ENCODE assay signal across 12 mouse cellular contexts in genomic region chr19:34194132-34194745, GRCm38 (mm10). TPM values are rescaled to one million over a fixed set of nuclear protein-coding genes. Genes with fewer than 3 reads are reported as not detected.
A peak's percentile ranks its signal among the peaks of the same experiment; 100 is the strongest.
DNase-seq lines count a peak whose midpoint lies in the region; ATAC-seq and TF ChIP-seq lines count a peak whose summit lies in the region.
"Had no signal": no experiment of that assay in that cellular context is flagged by ENCODE, and none has a peak within 500 bp of the region (broad histone marks: within the 10 kb centered on the region; RNA-seq: fewer than 3 reads in every experiment).

No protein-coding gene starts in this region.

- TF ChIP-seq CTCF in forebrain, postnatal 0 days (IDR thresholded peaks at IDR 0.05; ENCODE audit: low read depth) = no peak
- no peak for TF ChIP-seq CTCF in spleen, adult 2 months (IDR thresholded peaks at IDR 0.05; ENCODE audit: extremely low read depth, insufficient read depth, insufficient read length, insufficient replicate concordance)
- TF ChIP-seq CTCF in stomach, postnatal 0 days (IDR thresholded peaks at IDR 0.05; ENCODE audit: low read depth) = no peak

- H3K27ac ChIP-seq in forebrain, postnatal 0 days (ENCODE audit: low read depth, low read length) = no peak overlapping the region
- H3K27ac ChIP-seq in forebrain, embryonic 16.5 days (ENCODE audit: low read length) = no peak overlapping the region
- peak overlapping the region; percentile 5; the same call in 1 of the 2 replicates for H3K27ac ChIP-seq in spleen, adult 2 months (ENCODE audit: insufficient read depth, low read length)
- no peak overlapping the region for H3K27ac ChIP-seq in liver, embryonic 13.5 days
- H3K27ac ChIP-seq in stomach, postnatal 0 days (replicated peaks) = no peak overlapping the region

- TF ChIP-seq POLR2A in spleen, adult 2 months (IDR thresholded peaks at IDR 0.05; ENCODE audit: low read depth, low read length) = no peak

- no peak for TF ChIP-seq EP300 in stomach, postnatal 0 days (optimal IDR thresholded peaks at IDR 0.05)

- WGBS in forebrain, postnatal 0 days = 90% methylated on average over 6 of the region's 6 CpGs
- WGBS in forebrain, embryonic 16.5 days = 94% methylated on average over 6 of the region's 6 CpGs
- 41% methylated on average over 6 of the region's 6 CpGs for WGBS in spleen, adult 2 months
- 70% methylated on average over 6 of the region's 6 CpGs for WGBS in liver, embryonic 13.5 days (ENCODE audit: insufficient replicate concordance)
- WGBS in stomach, postnatal 0 days = 89% methylated on average over 6 of the region's 6 CpGs

- 0 out of 2 replicates have a peak, but pooled peaks cover 8% of the 10 kb centered on the region for H3K4me1 ChIP-seq in forebrain, postnatal 0 days (ENCODE audit: insufficient read depth)
- peaks cover 3% of the 10 kb centered on the region; the same call in 1 of the 2 replicates for H3K4me1 ChIP-seq in forebrain, embryonic 16.5 days (replicated peaks; ENCODE audit: control insufficient read depth, insufficient read depth, low read length)
- H3K4me1 ChIP-seq in spleen, adult 2 months (ENCODE audit: control insufficient read depth, insufficient read depth, insufficient read length) = peaks cover 17% of the 10 kb centered on the region
- peaks cover 13% of the 10 kb centered on the region; the same call in 1 of the 2 replicates for H3K4me1 ChIP-seq in liver, embryonic 13.5 days (replicated peaks)
- peaks cover 5% of the 10 kb centered on the region; the same call in 1 of the 2 replicates for H3K4me1 ChIP-seq in stomach, postnatal 0 days (replicated peaks; ENCODE audit: control insufficient read depth, insufficient read depth)

- no peaks in the 10 kb centered on the region for H3K27me3 ChIP-seq in forebrain, postnatal 0 days (ENCODE audit: insufficient read depth, low read length)
- no peaks in the 10 kb centered on the region for H3K27me3 ChIP-seq in forebrain, embryonic 16.5 days (replicated peaks; ENCODE audit: control insufficient read depth, insufficient read depth, low read length)
- no peaks in the 10 kb centered on the region for H3K27me3 ChIP-seq in spleen, adult 2 months (ENCODE audit: control insufficient read depth, insufficient read depth, low read length)
- H3K27me3 ChIP-seq in liver, embryonic 13.5 days = no peaks in the 10 kb centered on the region
- no peaks in the 10 kb centered on the region for H3K27me3 ChIP-seq in stomach, postnatal 0 days (ENCODE audit: control insufficient read depth, insufficient read depth, low read length)

- no peak for ATAC-seq in forebrain, postnatal 0 days
- no peak for ATAC-seq in forebrain, embryonic 16.5 days
- no peak for ATAC-seq in liver, embryonic 13.5 days (ENCODE audit: low read depth)
- ATAC-seq in stomach, postnatal 0 days (ENCODE audit: low FRiP score, low TSS enrichment) = no peak

- H3K9ac ChIP-seq in forebrain, postnatal 0 days = no peak overlapping the region
- H3K9ac ChIP-seq in forebrain, embryonic 16.5 days (replicated peaks; ENCODE audit: low read depth, low read length) = no peak overlapping the region
- no peak overlapping the region for H3K9ac ChIP-seq in liver, embryonic 13.5 days
- H3K9ac ChIP-seq in stomach, postnatal 0 days (ENCODE audit: low read length) = no peak overlapping the region

- intact Hi-C loops in left cerebral cortex, postnatal 4 days (cut with DNase I) = no loop called here

- 0 out of 2 replicates have a peak overlapping the region, but pooled peaks have one; percentile 74 for H3K4me3 ChIP-seq in forebrain, postnatal 0 days (ENCODE audit: low read depth, low read length)
- H3K4me3 ChIP-seq in forebrain, embryonic 16.5 days (replicated peaks; ENCODE audit: low read length) = no peak overlapping the region
- peak overlapping the region; percentile 37; the same call in 1 of the 2 replicates for H3K4me3 ChIP-seq in spleen, adult 2 months (ENCODE audit: extremely low read depth, insufficient read depth, insufficient read length)
- peak overlapping the region; percentile 68; the same call in 1 of the 2 replicates for H3K4me3 ChIP-seq in liver, embryonic 13.5 days (replicated peaks)
- peak overlapping the region; percentile 76; the same call in 1 of the 2 replicates for H3K4me3 ChIP-seq in stomach, postnatal 0 days (ENCODE audit: low read depth, low read length)

- DNase-seq in forebrain, postnatal 0 days = no peak
- no peak for DNase-seq in spleen, adult 2 months (ENCODE audit: low read depth in 1 of 2, low spot score in 2 of 2)
- DNase-seq in spleen, postnatal 4 days (ENCODE audit: low spot score in 2 of 2) = no peak
- DNase-seq in liver, embryonic 13.5 days = no peak
- DNase-seq in stomach, postnatal 0 days (ENCODE audit: low spot score) = no peak
- DNase-seq in left cerebral cortex, postnatal 4 days = no peak
- DNase-seq in cerebellum, postnatal 25 days = no peak
- DNase-seq: cerebellum, postnatal 10 days; gastrocnemius, postnatal 10 days; kidney, postnatal 4 days; thymus, postnatal 36 days had no signal

- no peaks in the 10 kb centered on the region for H3K9me3 ChIP-seq in forebrain, postnatal 0 days (ENCODE audit: low read length)
- no peaks in the 10 kb centered on the region for H3K9me3 ChIP-seq in forebrain, embryonic 16.5 days (ENCODE audit: control insufficient read depth, low read length)
- no peaks in the 10 kb centered on the region for H3K9me3 ChIP-seq in liver, embryonic 13.5 days (replicated peaks)
- no peaks in the 10 kb centered on the region for H3K9me3 ChIP-seq in stomach, postnatal 0 days (ENCODE audit: control insufficient read depth, low read length)

- peak overlapping the region; percentile 90 for H3K4me2 ChIP-seq in forebrain, postnatal 0 days (ENCODE audit: low read depth)
- no peak overlapping the region for H3K4me2 ChIP-seq in forebrain, embryonic 16.5 days (ENCODE audit: low read length)
- peak overlapping the region; percentile 90 for H3K4me2 ChIP-seq in liver, embryonic 13.5 days
- peak overlapping the region; percentile 97 for H3K4me2 ChIP-seq in stomach, postnatal 0 days (replicated peaks; ENCODE audit: low read depth)

- H3K36me3 ChIP-seq in forebrain, postnatal 0 days (ENCODE audit: insufficient read depth) = no peaks in the 10 kb centered on the region
- H3K36me3 ChIP-seq in forebrain, embryonic 16.5 days (ENCODE audit: control insufficient read depth, insufficient read depth) = no peaks in the 10 kb centered on the region
- no peaks in the 10 kb centered on the region for H3K36me3 ChIP-seq in spleen, adult 2 months (ENCODE audit: control insufficient read depth, insufficient read depth, low read length)
- H3K36me3 ChIP-seq in liver, embryonic 13.5 days = no peaks in the 10 kb centered on the region
- H3K36me3 ChIP-seq in stomach, postnatal 0 days (ENCODE audit: control insufficient read depth, insufficient read depth, low read length) = no peaks in the 10 kb centered on the region

RNA-seq across cellular contexts. Expression of gene Stambpl1, which starts 2.2 kb away (rescaled TPM):
- total RNA-seq in forebrain, postnatal 0 days (2014; rRNA removed) = 22.8 and 23.6 TPM in 2 replicates
- 11.0 and 17.7 TPM in 2 replicates for polyA plus RNA-seq in forebrain, postnatal 0 days (2015; fragmentation: Nextera tagmentation; extraction: Ambion mirVana)
- polyA plus RNA-seq in forebrain, embryonic 16.5 days (2015; fragmentation: Nextera tagmentation; extraction: Ambion mirVana) = 10.0 and 11.7 TPM in 2 replicates
- polyA plus RNA-seq in spleen, adult 2 months (2012; rRNA removed) = 9.5 and 10.1 TPM in 2 replicates
- 3.2 and 3.3 TPM in 2 replicates for polyA plus RNA-seq in liver, embryonic 13.5 days (2015; fragmentation: Nextera tagmentation; extraction: Ambion mirVana)
- 13.0 and 13.1 TPM in 2 replicates for polyA plus RNA-seq in stomach, postnatal 0 days (2015; fragmentation: Nextera tagmentation; extraction: Ambion mirVana)
- 10 to 100 TPM; 17.4 to 22.5 TPM for total RNA-seq in left cerebral cortex, postnatal 4 days (2021)

RNA-seq across cellular contexts. Expression of gene Ankrd22, which starts 28.4 kb away (rescaled TPM):
- not detected in 2 replicates for total RNA-seq in forebrain, postnatal 0 days (2014; rRNA removed)
- not detected in 2 replicates for polyA plus RNA-seq in forebrain, postnatal 0 days (2015; fragmentation: Nextera tagmentation; extraction: Ambion mirVana)
- not detected in 2 replicates for polyA plus RNA-seq in forebrain, embryonic 16.5 days (2015; fragmentation: Nextera tagmentation; extraction: Ambion mirVana)
- polyA plus RNA-seq in spleen, adult 2 months (2012; rRNA removed) = 0.36 TPM in 1 of 2 replicates, not detected in the other
- polyA plus RNA-seq in liver, embryonic 13.5 days (2015; fragmentation: Nextera tagmentation; extraction: Ambion mirVana) = 0.03 and 0.16 TPM in 2 replicates
- 16.3 and 17.4 TPM in 2 replicates for polyA plus RNA-seq in stomach, postnatal 0 days (2015; fragmentation: Nextera tagmentation; extraction: Ambion mirVana)
- total RNA-seq in left cerebral cortex, postnatal 4 days (2021) = under 1 TPM; 0.12 to 0.24 TPM
- total RNA-seq: gastrocnemius, postnatal 10 days had no signal

Comparison
In these comparisons a context has a peak if more than half of its experiments do, and no peak if none do; other contexts are left out.
1. RNA of gene Ankrd22, which starts 28.4 kb away (polyA plus RNA-seq): 16.3 to 17.4 TPM in stomach, postnatal 0 days; 0.36 TPM in spleen, adult 2 months, 0.03 to 0.16 TPM in liver, embryonic 13.5 days, not detected in forebrain, postnatal 0 days and not detected in forebrain, embryonic 16.5 days; every median in the first group is over 10 times any median in the second.